Mouse (Mus musculus): ENCODE data around the gene Gm10663. TPM values are rescaled to one million over a fixed set of nuclear protein-coding genes. Genes with fewer than 3 reads are reported as not detected.

The Gm10663 gene
- polyA plus RNA-seq, 1 experiment from 2014 or later = not detected

DNA sequence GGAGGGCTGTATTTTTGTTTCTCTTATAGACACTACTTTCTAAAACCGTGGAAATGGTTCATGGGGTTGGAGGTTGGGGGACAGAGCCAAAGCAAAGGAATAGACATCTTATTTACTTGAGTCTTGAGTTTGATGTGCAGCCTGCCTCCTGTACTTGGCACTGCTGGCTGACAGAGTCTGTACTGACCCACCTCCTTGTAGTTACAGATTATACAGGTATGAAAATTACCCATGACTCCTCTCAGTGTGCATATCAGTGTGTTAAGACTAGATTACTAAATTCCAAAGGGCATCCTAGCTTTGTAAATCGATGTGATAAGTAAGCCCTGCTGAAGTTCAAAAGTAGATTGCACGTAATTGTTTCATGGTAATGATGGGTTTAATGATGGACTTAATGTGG is 51.6 kb downstream of the Gm10663 start:
- no peak for DNase-seq (ENCODE audit: low spot score)
- H3K27ac ChIP-seq (ENCODE audit: low read depth, low read length) = no peak overlapping the region
- no peak for ATAC-seq (replicated peaks; ENCODE audit: low FRiP score)
- no peaks in the 10 kb centered on the region for H3K4me1 ChIP-seq (replicated peaks; ENCODE audit: control insufficient read depth, insufficient read depth, low read length)
- H3K36me3 ChIP-seq (ENCODE audit: control insufficient read depth, insufficient read depth, low read length) = no peaks in the 10 kb centered on the region
- no peak overlapping the region for H3K4me2 ChIP-seq
- WGBS = 76% methylated on average over 3 of the region's 3 CpGs
- no peak overlapping the region for H3K4me3 ChIP-seq (ENCODE audit: low read depth, low read length)
- H3K9ac ChIP-seq (ENCODE audit: low read depth, low read length) = no peak overlapping the region
- H3K27me3 ChIP-seq (replicated peaks; ENCODE audit: control insufficient read depth, insufficient read depth, low read length) = no peaks in the 10 kb centered on the region
- no peaks in the 10 kb centered on the region for H3K9me3 ChIP-seq (ENCODE audit: control insufficient read depth, low read length)

Small RNA genes lying within 50 kb of the gene (microRNA-seq; reads per million reads assigned to microRNA genes)
- not detected for gene Gm24333 (ENCODE audit: borderline number of aligned reads)

Other genes starting within 250 kb of the Gm10663 start
- gene Klhl2, start 225.0 kb upstream of the Gm10663 start, polyA plus RNA-seq (2014; fragmentation: Nextera tagmentation; extraction: Ambion mirVana) = 9.7 and 10.1 TPM in 2 replicates
- 25.0 and 28.0 TPM in 2 replicates for gene Tmem192, start 127.8 kb upstream of the Gm10663 start, polyA plus RNA-seq (2014; fragmentation: Nextera tagmentation; extraction: Ambion mirVana)
- gene Trim75, start 87.2 kb upstream of the Gm10663 start, polyA plus RNA-seq (2014; fragmentation: Nextera tagmentation; extraction: Ambion mirVana) = not detected in 2 replicates
- gene Trim61, start 56.5 kb upstream of the Gm10663 start, polyA plus RNA-seq (2014; fragmentation: Nextera tagmentation; extraction: Ambion mirVana) = 0.15 TPM in 1 of 2 replicates, not detected in the other
- not detected in 2 replicates for gene Trim60, start 56.4 kb upstream of the Gm10663 start, polyA plus RNA-seq (2014; fragmentation: Nextera tagmentation; extraction: Ambion mirVana)
- 3.1 and 3.7 TPM in 2 replicates for gene Apela, start 37.7 kb upstream of the Gm10663 start, polyA plus RNA-seq (2014; fragmentation: Nextera tagmentation; extraction: Ambion mirVana)
- not detected in 2 replicates for gene BC030870, start 54.5 kb downstream of the Gm10663 start, polyA plus RNA-seq (2014; fragmentation: Nextera tagmentation; extraction: Ambion mirVana)

All from liver, embryonic 11.5 days (tissue).